Mouse (Mus musculus): ENCODE data around the gene Hnrnph1. TPM values are rescaled to one million over a fixed set of nuclear protein-coding genes. Genes with fewer than 3 reads are reported as not detected.
A peak's percentile ranks its signal among the peaks of the same experiment; 100 is the strongest.
"Not testable (repeated sequence)": the region's sequence is repeated elsewhere in the genome, so short reads cannot be mapped to it uniquely, and the experiment has no call there.

Gene Hnrnph1
- 100 to 1,000 TPM; 102 to 128 TPM for total RNA-seq (2021)

GRCm38 (mm10) chr11:50376911-50377891 lies at the start of gene Hnrnph1:
Gene Hnrnph1, plus strand, starts transcription at chr11:50376990.
- peak; percentile 98 for DNase-seq (ENCODE audit: low spot score)
- intact Hi-C loops (cut with DNase I), result no loop called here

- DNase-seq (ENCODE audit: low spot score), result no peak
- intact Hi-C loops (cut with DNase I), result no loop called here
These were observed 48.6 kb upstream of the Hnrnph1 start for GRCm38 (mm10) chr11:50328075-50328625.

- intact Hi-C loops (cut with DNase I), result no loop called here
- DNase-seq (ENCODE audit: low spot score), result no peak
These were observed 47.4 kb upstream of the Hnrnph1 start for GRCm38 (mm10) chr11:50329378-50329777.

GRCm38 (mm10) chr11:50333181-50333580 lies 43.6 kb upstream of the Hnrnph1 start:
- intact Hi-C loops (cut with DNase I), result no loop called here
- DNase-seq (ENCODE audit: low spot score), result no peak

- intact Hi-C loops (cut with DNase I), result no loop called here
These were observed 40.7 kb upstream of the Hnrnph1 start for GRCm38 (mm10) chr11:50336126-50336525.

GRCm38 (mm10) chr11:50336891-50337290 lies 39.9 kb upstream of the Hnrnph1 start:
- DNase-seq (ENCODE audit: low spot score), result no peak
- intact Hi-C loops (cut with DNase I), result no loop called here

More at GRCm38 (mm10) chr11:50336126-50336525, 40.7 kb upstream of the Hnrnph1 start:
- DNase-seq (ENCODE audit: low spot score), result no peak

GRCm38 (mm10) chr11:50345486-50345885 lies 31.3 kb upstream of the Hnrnph1 start:
- DNase-seq (ENCODE audit: low spot score), result no peak
- intact Hi-C loops (cut with DNase I), result no loop called here

- intact Hi-C loops (cut with DNase I), result no loop called here
These were observed 30.3 kb upstream of the Hnrnph1 start for GRCm38 (mm10) chr11:50346256-50347032.

GRCm38 (mm10) chr11:50352177-50352576 lies 24.6 kb upstream of the Hnrnph1 start:
- DNase-seq (ENCODE audit: low spot score), result no peak
- intact Hi-C loops (cut with DNase I), result no loop called here

More at GRCm38 (mm10) chr11:50346256-50347032, 30.3 kb upstream of the Hnrnph1 start:
- no peak for DNase-seq (ENCODE audit: low spot score)

GRCm38 (mm10) chr11:50354162-50354561 lies 22.6 kb upstream of the Hnrnph1 start, which contains the start of gene Cby3:
Gene Cby3, plus strand, starts transcription at chr11:50354462.
- intact Hi-C loops (cut with DNase I), result no loop called here
- DNase-seq (ENCODE audit: low spot score), result no peak

- intact Hi-C loops (cut with DNase I), result no loop called here
These were observed 21.9 kb upstream of the Hnrnph1 start for GRCm38 (mm10) chr11:50354851-50355250.

GRCm38 (mm10) chr11:50355395-50355794 lies 21.4 kb upstream of the Hnrnph1 start:
- DNase-seq (ENCODE audit: low spot score), result no peak
- intact Hi-C loops (cut with DNase I), result no loop called here

More at GRCm38 (mm10) chr11:50354851-50355250, 21.9 kb upstream of the Hnrnph1 start:
- DNase-seq (ENCODE audit: low spot score), result no peak

- intact Hi-C loops (cut with DNase I), result no loop called here
- peak; percentile 12 for DNase-seq (ENCODE audit: low spot score)
These were observed 17.6 kb upstream of the Hnrnph1 start for GRCm38 (mm10) chr11:50358950-50359861.

GRCm38 (mm10) chr11:50361282-50361681 lies 15.5 kb upstream of the Hnrnph1 start:
- not testable (repeated sequence) for DNase-seq (ENCODE audit: low spot score)
- intact Hi-C loops (cut with DNase I), result loop anchor here (5.0 kb wide), 3 partner anchors 39 to 199 kb away; partner anchors contain the start of gene Ltc4s

GRCm38 (mm10) chr11:50364548-50364947 lies 12.2 kb upstream of the Hnrnph1 start:
- DNase-seq (ENCODE audit: low spot score), result peak; percentile 21
- intact Hi-C loops (cut with DNase I), result loop anchor here (5.0 kb wide), 3 partner anchors 42 to 202 kb away; partner anchors contain the start of gene Ltc4s

- intact Hi-C loops (cut with DNase I), result no loop called here
- no peak for DNase-seq (ENCODE audit: low spot score)
These were observed 11.5 kb upstream of the Hnrnph1 start for GRCm38 (mm10) chr11:50365322-50365721.

GRCm38 (mm10) chr11:50367531-50367930 lies 9.3 kb upstream of the Hnrnph1 start:
- intact Hi-C loops (cut with DNase I), result no loop called here
- DNase-seq (ENCODE audit: low spot score), result no peak

GRCm38 (mm10) chr11:50369360-50369911 lies 7.4 kb upstream of the Hnrnph1 start:
- intact Hi-C loops (cut with DNase I), result no loop called here
- no peak for DNase-seq (ENCODE audit: low spot score)

- no peak for DNase-seq (ENCODE audit: low spot score)
- intact Hi-C loops (cut with DNase I), result no loop called here
These were observed 5.8 kb upstream of the Hnrnph1 start for GRCm38 (mm10) chr11:50370969-50371368.

All from heart, postnatal 25 days (tissue).